Mouse (Mus musculus) adrenal gland, postnatal 25 days (tissue): ENCODE results near the gene Ube2e3. TPM values are rescaled to one million over a fixed set of nuclear protein-coding genes. Genes with fewer than 3 reads are reported as not detected.

Source experiments
- DNase-seq: peaks from one replicate; pipeline ENCODE4 v3.0.0; 2021; ENCODE audit warnings: mixed read lengths
- total RNA-seq: library from RNA; stranded (reverse); gene quantifications from 2 replicates; pipeline ENCODE4 v1.2.3, GENCODE M21; 2021

Ube2e3 gene
- total RNA-seq, 1 experiment from 2014 or later, result 78.5 TPM

DNA sequence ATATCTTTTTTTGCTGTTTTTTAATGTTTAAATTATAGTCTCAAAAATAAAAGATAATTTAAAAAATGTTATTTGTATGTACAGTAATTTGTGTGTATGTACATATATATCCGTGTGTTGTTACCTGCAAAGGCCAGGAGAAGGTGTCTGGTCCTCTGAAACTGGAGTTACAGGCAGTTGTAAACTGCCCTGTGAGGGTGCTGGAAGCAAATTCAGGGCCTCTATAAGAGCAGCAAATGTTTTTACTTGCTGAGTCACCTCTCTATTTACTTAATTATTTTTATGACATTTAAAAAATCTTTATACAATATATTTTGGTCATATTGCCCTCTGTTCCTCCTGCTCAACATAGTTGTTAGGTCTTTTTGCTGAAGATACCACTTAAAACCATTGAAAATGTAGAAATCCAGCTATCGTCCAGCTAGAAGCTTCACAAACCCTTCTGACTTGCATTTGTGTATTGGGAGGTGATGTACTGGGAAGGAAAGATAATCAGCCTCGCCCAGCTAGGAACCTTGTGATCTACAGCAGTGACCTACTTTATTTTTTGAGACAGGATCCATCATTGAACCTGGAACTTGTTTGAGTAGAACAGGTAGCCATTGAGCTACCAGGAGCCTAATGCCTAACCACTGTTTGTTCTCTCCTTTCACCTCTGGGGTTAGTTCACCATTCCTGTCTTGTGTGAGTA lies 15.0 kb downstream of the Ube2e3 start:
- DNase-seq, result no peak

DNA sequence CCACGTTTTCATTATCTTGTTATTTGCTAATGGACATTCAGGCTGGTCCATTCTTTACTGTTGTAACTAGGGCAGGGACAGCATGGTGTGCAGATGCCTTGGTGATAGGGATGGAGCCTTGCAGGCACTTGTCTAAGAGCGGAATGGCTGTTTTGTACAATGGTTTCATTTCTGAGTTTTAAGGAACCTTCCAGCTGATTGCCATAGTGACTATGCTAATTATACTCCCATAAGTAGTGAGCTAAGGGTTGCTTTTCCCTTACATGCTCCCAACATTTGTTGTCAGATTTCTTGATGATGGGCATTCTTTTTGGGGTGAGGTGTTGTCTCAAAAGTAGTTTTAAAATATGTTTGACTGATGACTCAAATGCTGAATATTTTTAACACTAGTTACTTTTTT lies 18.5 kb downstream of the Ube2e3 start:
- DNase-seq, result no peak

DNA sequence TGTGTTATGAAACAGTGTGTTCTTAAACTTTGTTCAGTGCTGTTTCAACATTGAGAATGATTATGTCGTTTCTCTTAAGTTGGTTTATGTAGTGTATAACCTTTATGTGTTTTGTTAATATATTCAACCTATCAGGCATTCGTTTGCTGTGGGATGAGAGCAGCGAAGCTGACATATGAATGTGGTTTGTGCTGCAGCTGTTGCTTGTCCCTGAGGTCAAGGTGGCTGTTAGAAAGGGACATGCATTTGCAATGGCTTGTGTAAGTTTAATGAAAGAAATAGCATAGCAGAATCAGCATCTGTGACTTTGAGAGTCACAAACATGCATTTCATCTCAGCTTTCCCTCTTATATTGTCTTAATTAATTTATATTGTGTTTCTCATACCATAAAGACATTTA lies 20.3 kb downstream of the Ube2e3 start:
- no peak for DNase-seq

- no peak for DNase-seq
Measured at GRCm38 (mm10) chr2:78895216-78895615, 27.3 kb downstream of the Ube2e3 start.

GRCm38 (mm10) chr2:78905916-78906315 lies 38.0 kb downstream of the Ube2e3 start:
- DNase-seq, result no peak

- no peak for DNase-seq
Measured at GRCm38 (mm10) chr2:78911516-78911915, 43.6 kb downstream of the Ube2e3 start.

DNA sequence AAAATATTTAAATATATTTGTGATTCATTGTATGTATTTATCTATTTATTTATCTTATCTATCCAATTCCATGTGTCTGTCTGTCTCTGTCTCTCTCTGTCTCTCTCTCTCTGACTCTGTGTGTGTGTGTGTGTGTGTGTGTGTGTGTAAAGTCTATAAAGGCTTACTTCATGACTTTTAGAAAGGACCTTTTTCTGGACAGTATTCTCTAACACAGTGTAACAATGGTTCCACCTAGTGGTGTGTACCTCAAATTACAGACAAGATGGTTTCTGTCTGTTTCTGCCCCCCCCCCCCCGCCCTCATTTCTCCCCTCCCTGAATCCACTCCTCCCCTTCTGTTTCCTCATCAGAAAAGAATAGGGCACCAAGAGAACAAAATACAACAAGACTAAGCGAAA lies 46.9 kb downstream of the Ube2e3 start:
- no peak for DNase-seq

DNA sequence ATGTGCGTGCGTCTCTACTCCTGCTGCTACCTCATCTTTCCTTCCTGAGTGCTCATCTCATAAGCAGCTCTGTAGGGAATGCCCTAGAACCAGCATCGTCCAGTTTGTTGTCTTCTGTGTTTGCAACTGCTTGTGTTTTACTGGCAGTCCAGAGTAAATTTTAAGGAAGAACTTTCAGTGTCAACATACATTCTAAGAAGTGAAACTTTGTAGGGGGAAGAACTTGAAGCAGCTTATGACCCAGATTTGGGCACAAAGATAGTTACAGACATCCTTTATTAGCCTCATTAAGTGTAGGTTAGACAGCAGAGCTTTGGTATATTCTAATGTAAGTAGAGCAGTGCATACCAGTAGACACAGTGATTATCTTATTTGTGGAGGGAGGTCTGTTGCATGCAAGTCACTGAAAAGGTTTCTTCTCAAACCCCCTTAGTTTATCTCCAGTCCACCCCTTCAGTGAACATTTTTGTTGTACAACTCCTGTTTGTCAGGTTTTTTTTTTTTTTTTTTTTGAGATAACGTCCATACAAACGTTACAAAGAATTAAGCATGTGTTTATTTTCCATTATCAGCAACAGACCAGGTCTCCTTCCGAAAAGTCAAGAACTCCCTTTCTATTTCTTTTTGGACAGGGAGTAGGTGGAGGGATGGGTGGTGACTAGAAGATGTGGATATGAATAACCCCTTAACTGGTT lies 55.2 kb downstream of the Ube2e3 start:
- DNase-seq, result no peak

GRCm38 (mm10) chr2:78925807-78926206 lies 57.9 kb downstream of the Ube2e3 start:
- no peak for DNase-seq

- no peak for DNase-seq
Measured at GRCm38 (mm10) chr2:78927625-78928024, 59.7 kb downstream of the Ube2e3 start.

DNA sequence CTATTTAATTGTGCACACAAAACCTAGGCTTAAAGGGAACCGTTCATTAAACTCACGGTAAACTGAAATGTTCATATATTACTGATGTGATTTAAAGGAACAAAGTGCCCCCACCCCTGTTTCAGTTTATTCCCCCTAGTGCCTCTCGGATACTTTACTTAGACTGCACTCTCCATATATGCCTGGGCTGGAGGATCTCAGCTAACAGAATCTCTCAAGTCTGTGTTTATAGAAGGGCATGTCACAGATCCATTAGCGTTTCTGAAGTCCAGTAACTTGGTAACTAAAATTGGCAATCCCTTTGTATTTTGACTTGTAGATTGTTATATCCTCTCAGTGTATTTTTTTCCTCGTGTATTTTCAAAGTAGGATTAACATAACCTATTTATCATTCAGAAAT lies 60.2 kb downstream of the Ube2e3 start:
- no peak for DNase-seq

DNA sequence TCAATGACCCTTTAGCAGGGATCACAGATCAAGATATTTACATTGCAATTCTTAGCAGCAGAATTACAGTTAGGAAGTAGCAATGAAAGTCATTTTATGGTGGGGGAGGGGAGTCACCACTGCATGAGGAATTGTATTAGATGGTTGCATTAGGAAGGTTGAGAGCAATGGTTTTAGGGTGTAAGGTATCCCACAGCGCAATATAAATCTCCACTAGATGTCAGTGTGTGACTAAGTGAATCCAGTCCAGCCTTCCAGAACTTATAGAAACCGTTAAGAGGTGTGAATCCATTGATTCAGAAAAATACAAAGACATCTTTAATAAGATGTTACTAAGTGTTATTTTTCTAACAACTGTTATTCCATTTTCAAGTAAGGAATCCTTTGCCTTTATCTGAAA lies 63.4 kb downstream of the Ube2e3 start:
- DNase-seq, result no peak

GRCm38 (mm10) chr2:78959451-78959850 lies 91.5 kb downstream of the Ube2e3 start:
- DNase-seq, result no peak

DNA sequence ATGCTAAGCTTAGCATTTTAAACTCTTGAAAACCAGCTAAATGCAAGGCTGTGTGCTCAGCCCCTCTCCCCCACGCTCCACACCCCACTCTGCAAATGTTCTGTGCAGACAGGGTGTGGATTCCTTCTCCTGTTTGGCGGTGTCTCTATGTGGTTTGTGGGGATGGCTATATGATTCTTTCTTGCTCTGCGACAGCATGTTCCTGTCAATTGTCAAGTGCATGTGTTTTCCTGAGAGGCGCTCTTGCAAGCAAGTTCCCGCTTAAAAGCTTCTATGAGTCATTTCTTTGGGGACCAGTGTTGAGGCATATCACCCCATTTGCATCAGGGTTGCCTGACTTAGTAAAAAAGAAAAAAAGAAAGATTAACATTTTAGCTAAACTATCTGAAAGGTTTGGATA lies 92.4 kb downstream of the Ube2e3 start:
- no peak for DNase-seq

GRCm38 (mm10) chr2:78961023-78961422 lies 93.1 kb downstream of the Ube2e3 start:
- DNase-seq, result no peak

- DNase-seq, result no peak
Measured at GRCm38 (mm10) chr2:78961580-78961979, 93.7 kb downstream of the Ube2e3 start.

- no peak for DNase-seq
Measured at GRCm38 (mm10) chr2:78964995-78965394, 97.1 kb downstream of the Ube2e3 start.

- no peak for DNase-seq
Measured at GRCm38 (mm10) chr2:78965396-78965795, 97.5 kb downstream of the Ube2e3 start.

DNA sequence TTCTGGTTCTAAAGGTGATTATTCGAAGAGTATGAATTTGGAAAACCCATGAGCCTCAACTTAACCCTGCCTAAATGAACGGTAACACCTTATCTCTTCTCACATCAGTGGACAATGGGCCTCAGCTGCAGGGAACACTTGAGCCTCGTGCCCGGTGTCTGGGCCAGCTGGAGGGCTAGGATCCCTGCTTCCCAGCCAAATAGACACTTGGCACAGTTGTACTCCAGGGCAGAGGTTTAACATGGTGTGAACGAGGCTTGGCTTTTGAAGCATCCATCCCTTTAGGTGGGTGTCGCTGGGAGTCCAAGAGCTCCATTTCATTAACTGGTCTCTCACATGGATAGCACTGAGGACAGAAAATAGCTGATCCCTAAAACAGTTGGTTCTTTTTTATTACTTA lies 102.2 kb downstream of the Ube2e3 start:
- no peak for DNase-seq
